Mouse (Mus musculus) spleen, adult 2 months (tissue): ENCODE data around the gene Cdh13.

ENCODE experiments used
- CTCF ChIP-seq: fragments of 200-500 bp; IDR thresholded peaks from 2 replicates; pipeline ENCODE4 v1.5.1; 2011; ENCODE audit warnings: mild to moderate bottlenecking, inconsistent platforms; ENCODE audit not compliant: insufficient read depth, insufficient read length, insufficient replicate concordance; ENCODE audit errors: extremely low read depth
- POLR2A ChIP-seq: fragments of 200-500 bp; IDR thresholded peaks from 2 replicates; pipeline ENCODE4 v1.6.1; 2011; ENCODE audit warnings: low read depth, low read length, inconsistent platforms

GRCm38 (mm10) chr8:118518742-118519102 is 235.2 kb downstream of the Cdh13 start:
- no peak for TF ChIP-seq CTCF
- TF ChIP-seq POLR2A, result no peak
